Mouse (Mus musculus) ES-Bruce4 (cell line): ENCODE measurements at regions not wholly inside any gene's neighbourhood (a gene's known extent, or its start where the extent isn't known, plus 50 kb on each side); places are given as distances from the start of the nearest gene placed in this dataset.

Experiments used
- EP300 ChIP-seq: IDR thresholded peaks from 2 replicates; pipeline ENCODE4 v1.6.1; 2011; ENCODE audit warnings: low read depth, low read length; ENCODE audit not compliant: insufficient read depth
- POLR2A ChIP-seq: IDR thresholded peaks from one replicate; pipeline ENCODE4 v1.8.1; 2011; ENCODE audit warnings: low read length; ENCODE audit not compliant: insufficient read depth

GRCm38 (mm10) chr7:111245067-111245466 lies 162.2 kb upstream of the Eif4g2 start:
- TF ChIP-seq EP300 (no peak), POLR2A (no peak)
